In the genomic region with DNA sequence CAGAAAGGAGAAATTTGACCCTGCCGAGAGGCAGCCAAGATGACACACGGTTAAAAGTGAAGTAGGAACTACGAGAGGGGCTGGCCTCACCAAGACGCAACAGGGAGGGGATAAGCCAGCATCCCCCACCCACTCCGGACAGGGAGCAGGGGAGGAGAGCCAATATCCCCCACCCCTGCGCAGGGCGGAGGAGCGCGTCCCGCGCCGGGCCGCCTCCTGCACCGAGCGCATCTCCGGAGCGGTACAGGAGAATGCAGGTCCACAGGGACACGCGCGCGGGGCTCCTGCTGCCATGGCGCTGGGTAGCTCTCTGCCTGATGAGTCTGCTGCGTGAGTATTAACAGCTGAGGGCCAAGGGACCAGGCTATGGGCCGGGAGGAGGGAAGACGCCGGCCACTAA, we compare ENCODE assay signal across 8 mouse cellular contexts. TPM values are rescaled to one million over a fixed set of nuclear protein-coding genes. Genes with fewer than 3 reads are reported as not detected.
DNase-seq lines count a peak whose midpoint lies in the region; ATAC-seq lines count a peak whose summit lies in the region.

Cd34 (plus strand) TSS at position 105 of the 400 bp plus-strand sequence.

- no peak within 1 kb of the TSS for H3K27ac ChIP-seq in forebrain, embryonic 15.5 days (replicated peaks)
- peak within 1 kb of the TSS; percentile 52 for H3K27ac ChIP-seq in lung, embryonic 15.5 days

- H3K4me2 ChIP-seq in forebrain, embryonic 15.5 days (replicated peaks) = peak within 1 kb of the TSS; percentile 57
- H3K4me2 ChIP-seq in lung, embryonic 15.5 days = peak within 1 kb of the TSS; percentile 71

- H3K9ac ChIP-seq in forebrain, embryonic 15.5 days (replicated peaks) = peak within 1 kb of the TSS; percentile 29; the same call in 1 of the 2 replicates
- H3K9ac ChIP-seq in lung, embryonic 15.5 days = peak within 1 kb of the TSS; percentile 55

- ATAC-seq in forebrain, embryonic 15.5 days (replicated peaks) = 0 out of 2 replicates have a peak, but pooled peaks have one; percentile 46
- peak; percentile 97 for ATAC-seq in lung, embryonic 15.5 days (ENCODE audit: borderline replicate concordance, extremely low read depth, low FRiP score, low TSS enrichment)
- ATAC-seq in activated CD4-positive, CD25-positive, alpha-beta regulatory T cell, adult 4 months = no peak

- no peaks in the 10 kb centered on the region for H3K9me3 ChIP-seq in forebrain, embryonic 15.5 days
- H3K9me3 ChIP-seq in lung, embryonic 15.5 days = no peaks in the 10 kb centered on the region

- no peaks in the 10 kb centered on the region for H3K36me3 ChIP-seq in forebrain, embryonic 15.5 days
- H3K36me3 ChIP-seq in lung, embryonic 15.5 days = no peaks in the 10 kb centered on the region

- under 1% methylated on average over 26 of the region's 26 CpGs for WGBS in forebrain, embryonic 15.5 days
- WGBS in lung, embryonic 15.5 days = under 1% methylated on average over 26 of the region's 26 CpGs

- peak within 1 kb of the TSS; percentile 33 for H3K4me3 ChIP-seq in forebrain, embryonic 15.5 days
- H3K4me3 ChIP-seq in lung, embryonic 15.5 days = peak within 1 kb of the TSS; percentile 50

- H3K4me1 ChIP-seq in forebrain, embryonic 15.5 days = peaks cover 8% of the 10 kb centered on the region; the same call in 1 of the 2 replicates
- peaks cover 11% of the 10 kb centered on the region for H3K4me1 ChIP-seq in lung, embryonic 15.5 days

- H3K27me3 ChIP-seq in forebrain, embryonic 15.5 days = peaks cover 14% of the 10 kb centered on the region
- peaks cover 9% of the 10 kb centered on the region for H3K27me3 ChIP-seq in lung, embryonic 15.5 days

- peak; percentile 5 for DNase-seq in thymus, postnatal 25 days
- no peak for DNase-seq in thymus, postnatal 36 days
- peak; percentile 80 for DNase-seq in heart, postnatal 4 days
- DNase-seq in layer of hippocampus, adult 8-10 months (ENCODE audit: low spot score in 2 of 2) = peak in 1 of 2 experiments; percentile 29
- peak; percentile 50 for DNase-seq in ovary, adult 18-20 months (ENCODE audit: low spot score)

RNA-seq across cellular contexts. Expression of gene Cd34, which starts in this region (rescaled TPM):
- polyA plus RNA-seq in forebrain, embryonic 15.5 days (2015; fragmentation: Nextera tagmentation; extraction: Ambion mirVana) = 25.2 and 26.3 TPM in 2 replicates
- 100 to 1,000 TPM; 225 to 235 TPM for total RNA-seq in heart, postnatal 4 days (2021)
- 10 to 100 TPM; 32.2 to 56.7 (median 45.5) TPM for total RNA-seq in layer of hippocampus, adult 8-10 months (2022)
- 179 and 183 TPM in 2 replicates for polyA plus RNA-seq in lung, embryonic 15.5 days (2015; fragmentation: Nextera tagmentation; extraction: Ambion mirVana)
- under 1 TPM; 0.26 to 0.48 TPM for polyA plus RNA-seq in activated CD4-positive, CD25-positive, alpha-beta regulatory T cell, adult 4 months (2017; shearing (Covaris generic))

Comparison
In these comparisons a context has a peak if more than half of its experiments do, and no peak if none do; other contexts are left out.
1. RNA of gene Cd34 (polyA plus RNA-seq): 179 to 183 TPM in lung, embryonic 15.5 days and 25.2 to 26.3 TPM in forebrain, embryonic 15.5 days; 0.26 to 0.48 TPM in activated CD4-positive, CD25-positive, alpha-beta regulatory T cell, adult 4 months; every median in the first group is over 10 times any median in the second.
2. DNase-seq: peak in thymus, postnatal 25 days (single experiment), heart, postnatal 4 days (single experiment) and ovary, adult 18-20 months (single experiment); none in thymus, postnatal 36 days (0 of 2).